Mouse (Mus musculus) midbrain, embryonic 13.5 days (tissue): Measurements from ENCODE around the gene Mgll. TPM values are rescaled to one million over a fixed set of nuclear protein-coding genes. Genes with fewer than 3 reads are reported as not detected.

Experiments used
- ATAC-seq: fragments of 200-750 bp; cut with Nextera tagmentation; 2 replicates; pipeline ENCODE4 v1.8.0; 2017; ENCODE audit warnings: mild to moderate bottlenecking, moderate TSS enrichment, moderate library complexity
- H3K27ac ChIP-seq: fragments of 300-500 bp; sonication (generic); 2 replicates; pipeline ENCODE4 v1.5.1; 2015; ENCODE audit warnings: inconsistent platforms, mild to moderate bottlenecking, moderate library complexity
- H3K27me3 ChIP-seq: fragments of 300-500 bp; sonication (generic); 2 replicates; pipeline ENCODE4 v1.6.1; 2015; ENCODE audit warnings: mild to moderate bottlenecking, inconsistent platforms
- H3K36me3 ChIP-seq: fragments of 300-500 bp; sonication (generic); 2 replicates; pipeline ENCODE4 v1.6.1; 2015; ENCODE audit warnings: mild to moderate bottlenecking, inconsistent platforms
- H3K4me1 ChIP-seq: fragments of 300-500 bp; sonication (generic); replicated peaks from 2 replicates; pipeline ENCODE4 v1.6.1; 2015; ENCODE audit warnings: inconsistent platforms
- H3K4me2 ChIP-seq: fragments of 300-500 bp; sonication (generic); replicated peaks from 2 replicates; pipeline ENCODE4 v1.6.1; 2015; ENCODE audit warnings: moderate library complexity, mild to moderate bottlenecking, inconsistent platforms
- H3K4me3 ChIP-seq: fragments of 300-500 bp; sonication (generic); replicated peaks from 2 replicates; pipeline ENCODE4 v1.5.1; 2015; ENCODE audit warnings: mild to moderate bottlenecking, inconsistent platforms
- H3K9ac ChIP-seq: fragments of 300-500 bp; sonication (generic); replicated peaks from 2 replicates; pipeline ENCODE4 v1.6.1; 2015; ENCODE audit warnings: mild to moderate bottlenecking, inconsistent platforms
- H3K9me3 ChIP-seq: fragments of 300-500 bp; sonication (generic); 2 replicates; pipeline ENCODE4 v1.6.1; 2016; ENCODE audit warnings: mild to moderate bottlenecking, inconsistent platforms
- WGBS: fragments of 180-500 bp; shearing (Covaris S2); methylation state at CpG from one replicate; pipeline ENCODE4 v1.1.7; 2015; 5-methylcytosine and 5-hydroxymethylcytosine counted together
- polyA plus RNA-seq: library from polyadenylated mRNA; unstranded; fragments of >200 nt; fragmentation: Nextera tagmentation; extraction: Ambion mirVana; gene quantifications from 2 replicates; pipeline ENCODE4 v1.2.1, GENCODE M21; 2015

Mgll gene
- polyA plus RNA-seq, 1 experiment from 2014 or later: 7.4 TPM

- 82% methylated on average over 5 of the region's 5 CpGs for WGBS
- H3K27ac ChIP-seq: no peak overlapping the region
- no peaks in the 10 kb centered on the region for H3K9me3 ChIP-seq
- H3K4me3 ChIP-seq: no peak overlapping the region
- no peaks in the 10 kb centered on the region for H3K4me1 ChIP-seq
- H3K9ac ChIP-seq: no peak overlapping the region
- no peak overlapping the region for H3K4me2 ChIP-seq
- no peaks in the 10 kb centered on the region for H3K36me3 ChIP-seq
- no peak for ATAC-seq
- no peaks in the 10 kb centered on the region for H3K27me3 ChIP-seq
Observed at GRCm38 (mm10) chr6:88703731-88704130, 20.5 kb upstream of the Mgll start.

GRCm38 (mm10) chr6:88708401-88709278, 15.6 kb upstream of the Mgll start:
- H3K9me3 ChIP-seq: no peaks in the 10 kb centered on the region
- no peak for ATAC-seq
- H3K4me3 ChIP-seq: no peak overlapping the region
- 69% methylated on average over 8 of the region's 8 CpGs for WGBS
- H3K4me1 ChIP-seq: no peaks in the 10 kb centered on the region
- H3K36me3 ChIP-seq: no peaks in the 10 kb centered on the region
- no peak overlapping the region for H3K4me2 ChIP-seq
- H3K27ac ChIP-seq: no peak overlapping the region
- H3K9ac ChIP-seq: no peak overlapping the region
- no peaks in the 10 kb centered on the region for H3K27me3 ChIP-seq

- Histone ChIP-seq H3K27me3 (no peaks in the 10 kb centered on the region), H3K4me3 (no peak overlapping the region), H3K36me3 (no peaks in the 10 kb centered on the region), H3K9ac (no peak overlapping the region), H3K27ac (no peak overlapping the region), H3K9me3 (no peaks in the 10 kb centered on the region), H3K4me1 (no peaks in the 10 kb centered on the region), H3K4me2 (no peak overlapping the region)
- WGBS: 84% methylated on average over 1 of the region's 1 CpGs
- ATAC-seq: no peak
Observed at GRCm38 (mm10) chr6:88709279-88709575, 15.0 kb upstream of the Mgll start.

- no peaks in the 10 kb centered on the region for H3K4me1 ChIP-seq
- no peak for ATAC-seq
- H3K4me2 ChIP-seq: no peak overlapping the region
- H3K9me3 ChIP-seq: no peaks in the 10 kb centered on the region
- 85% methylated on average over 3 of the region's 3 CpGs for WGBS
- no peak overlapping the region for H3K9ac ChIP-seq
- no peaks in the 10 kb centered on the region for H3K27me3 ChIP-seq
- H3K27ac ChIP-seq: no peak overlapping the region
- no peaks in the 10 kb centered on the region for H3K36me3 ChIP-seq
- H3K4me3 ChIP-seq: no peak overlapping the region
Observed at GRCm38 (mm10) chr6:88711313-88711712, 12.9 kb upstream of the Mgll start.

GRCm38 (mm10) chr6:88712083-88712482, 12.1 kb upstream of the Mgll start:
- Histone ChIP-seq H3K4me3 (no peak overlapping the region), H3K27ac (no peak overlapping the region), H3K9ac (no peak overlapping the region), H3K9me3 (no peaks in the 10 kb centered on the region), H3K36me3 (no peaks in the 10 kb centered on the region), H3K4me1 (no peaks in the 10 kb centered on the region), H3K4me2 (no peak overlapping the region), H3K27me3 (no peaks in the 10 kb centered on the region)
- WGBS: 90% methylated on average over 4 of the region's 4 CpGs
- ATAC-seq: no peak

GRCm38 (mm10) chr6:88713320-88713719, 10.9 kb upstream of the Mgll start:
- no peak overlapping the region for H3K27ac ChIP-seq
- no peaks in the 10 kb centered on the region for H3K4me1 ChIP-seq
- H3K9me3 ChIP-seq: no peaks in the 10 kb centered on the region
- no peak overlapping the region for H3K4me3 ChIP-seq
- H3K27me3 ChIP-seq: no peaks in the 10 kb centered on the region
- no peak for ATAC-seq
- no peak overlapping the region for H3K9ac ChIP-seq
- no peaks in the 10 kb centered on the region for H3K36me3 ChIP-seq
- no peak overlapping the region for H3K4me2 ChIP-seq

GRCm38 (mm10) chr6:88714200-88714674, 10.0 kb upstream of the Mgll start:
- no peak overlapping the region for H3K27ac ChIP-seq
- no peak for ATAC-seq
- WGBS: 88% methylated on average over 4 of the region's 4 CpGs

GRCm38 (mm10) chr6:88715378-88715781, 8.8 kb upstream of the Mgll start:
- Histone ChIP-seq H3K4me2 (no peak overlapping the region), H3K4me3 (no peak overlapping the region), H3K9me3 (no peaks in the 10 kb centered on the region), H3K27me3 (no peaks in the 10 kb centered on the region), H3K9ac (no peak overlapping the region), H3K27ac (no peak overlapping the region), H3K4me1 (no peaks in the 10 kb centered on the region), H3K36me3 (no peaks in the 10 kb centered on the region)
- ATAC-seq: no peak
- 45% methylated on average over 9 of the region's 9 CpGs for WGBS

More at GRCm38 (mm10) chr6:88714200-88714674, 10.0 kb upstream of the Mgll start:
- Histone ChIP-seq H3K4me1 (no peaks in the 10 kb centered on the region), H3K4me2 (no peak overlapping the region), H3K36me3 (no peaks in the 10 kb centered on the region), H3K27me3 (no peaks in the 10 kb centered on the region), H3K9ac (no peak overlapping the region), H3K9me3 (no peaks in the 10 kb centered on the region), H3K4me3 (no peak overlapping the region)

- H3K27ac ChIP-seq: no peak overlapping the region
- no peak for ATAC-seq
Observed at GRCm38 (mm10) chr6:88715966-88716365, 8.2 kb upstream of the Mgll start.

GRCm38 (mm10) chr6:88717143-88718032, 6.8 kb upstream of the Mgll start:
- Histone ChIP-seq H3K27me3 (peaks cover 4% of the 10 kb centered on the region; the same call in 1 of the 2 replicates), H3K4me2 (no peak overlapping the region), H3K4me3 (no peak overlapping the region), H3K9ac (no peak overlapping the region), H3K9me3 (no peaks in the 10 kb centered on the region), H3K27ac (no peak overlapping the region), H3K36me3 (no peaks in the 10 kb centered on the region), H3K4me1 (no peaks in the 10 kb centered on the region)
- 65% methylated on average over 6 of the region's 6 CpGs for WGBS
- ATAC-seq: no peak

More at GRCm38 (mm10) chr6:88715966-88716365, 8.2 kb upstream of the Mgll start:
- no peak overlapping the region for H3K4me3 ChIP-seq
- WGBS: 70% methylated on average over 5 of the region's 5 CpGs
- H3K4me2 ChIP-seq: no peak overlapping the region
- no peak overlapping the region for H3K9ac ChIP-seq
- H3K4me1 ChIP-seq: no peaks in the 10 kb centered on the region
- H3K27me3 ChIP-seq: no peaks in the 10 kb centered on the region
- no peaks in the 10 kb centered on the region for H3K36me3 ChIP-seq
- no peaks in the 10 kb centered on the region for H3K9me3 ChIP-seq

GRCm38 (mm10) chr6:88718033-88718725, 6.0 kb upstream of the Mgll start:
- H3K4me2 ChIP-seq: no peak overlapping the region
- H3K9ac ChIP-seq: no peak overlapping the region
- no peaks in the 10 kb centered on the region for H3K36me3 ChIP-seq
- H3K4me3 ChIP-seq: no peak overlapping the region
- H3K9me3 ChIP-seq: no peaks in the 10 kb centered on the region
- H3K27me3 ChIP-seq: peaks cover 12% of the 10 kb centered on the region
- ATAC-seq: no peak
- H3K27ac ChIP-seq: no peak overlapping the region
- no peaks in the 10 kb centered on the region for H3K4me1 ChIP-seq
- 86% methylated on average over 7 of the region's 7 CpGs for WGBS

GRCm38 (mm10) chr6:88721059-88721458, 3.2 kb upstream of the Mgll start:
- 70% methylated on average over 3 of the region's 3 CpGs for WGBS
- no peak for ATAC-seq
- Histone ChIP-seq H3K4me3 (no peak overlapping the region), H3K9ac (no peak overlapping the region), H3K4me1 (peaks cover 9% of the 10 kb centered on the region; the same call in 1 of the 2 replicates), H3K36me3 (no peaks in the 10 kb centered on the region), H3K27ac (no peak overlapping the region), H3K9me3 (no peaks in the 10 kb centered on the region), H3K4me2 (no peak overlapping the region), H3K27me3 (peaks cover 39% of the 10 kb centered on the region)
